Mouse (Mus musculus): ENCODE data around the gene 4930513O06Rik.

DNA sequence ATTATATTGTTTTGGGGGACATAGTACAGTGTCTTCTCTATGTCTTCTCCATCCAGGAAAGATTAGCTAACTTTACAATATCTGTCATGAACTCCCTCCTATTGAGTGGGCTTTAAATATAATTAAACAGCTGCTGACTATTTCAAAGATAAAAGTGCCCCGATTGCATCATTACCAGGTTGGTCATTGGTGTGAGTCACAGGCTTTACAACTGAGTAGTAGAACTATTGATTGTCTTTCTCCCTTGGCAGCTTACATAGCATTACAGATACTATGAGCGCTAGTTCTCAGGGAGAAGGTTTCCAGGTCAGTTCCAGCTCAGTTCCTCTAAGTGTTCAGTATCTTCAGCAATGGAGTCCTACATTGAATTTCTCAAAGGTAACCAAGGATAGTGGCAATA is 7.5 kb upstream of the 4930513O06Rik start:
- TF ChIP-seq CTCF (IDR thresholded peaks at IDR 0.05; ENCODE audit: low read depth), result no peak
- no peak for TF ChIP-seq EP300 (IDR thresholded peaks at IDR 0.05; ENCODE audit: low read depth)

Data from heart, postnatal 0 days (tissue).